Mouse (Mus musculus) limb, embryonic 12.5 days (tissue): Measurements from ENCODE around the gene Npc1l1. TPM values are rescaled to one million over a fixed set of nuclear protein-coding genes. Genes with fewer than 3 reads are reported as not detected.

Source experiments
- ATAC-seq: fragments of 200-750 bp; cut with Nextera tagmentation; 2 replicates; pipeline ENCODE4 v1.8.0; 2017; ENCODE audit warnings: low read depth, moderate TSS enrichment; ENCODE audit not compliant: insufficient number of reproducible peaks, insufficient read depth, low FRiP score, low TSS enrichment
- H3K27ac ChIP-seq: fragments of 300-500 bp; sonication (generic); 2 replicates; pipeline ENCODE4 v1.5.1; 2016; ENCODE audit warnings: mild to moderate bottlenecking, moderate library complexity
- H3K27me3 ChIP-seq: fragments of 300-500 bp; sonication (generic); 2 replicates; pipeline ENCODE4 v1.6.1; 2016; ENCODE audit warnings: mild to moderate bottlenecking, moderate library complexity
- H3K36me3 ChIP-seq: fragments of 300-500 bp; sonication (generic); 2 replicates; pipeline ENCODE4 v1.6.1; 2016; ENCODE audit warnings: mild to moderate bottlenecking, moderate library complexity
- H3K4me1 ChIP-seq: fragments of 300-500 bp; sonication (generic); replicated peaks from 2 replicates; pipeline ENCODE4 v1.6.1; 2016
- H3K4me2 ChIP-seq: fragments of 300-500 bp; sonication (generic); 2 replicates; pipeline ENCODE4 v1.6.1; 2016; ENCODE audit warnings: mild to moderate bottlenecking, moderate library complexity
- H3K4me3 ChIP-seq: fragments of 300-500 bp; sonication (generic); replicated peaks from 2 replicates; pipeline ENCODE4 v1.5.1; 2016; ENCODE audit warnings: mild to moderate bottlenecking
- H3K9ac ChIP-seq: fragments of 300-500 bp; sonication (generic); replicated peaks from 2 replicates; pipeline ENCODE4 v1.6.1; 2016; ENCODE audit warnings: mild to moderate bottlenecking, moderate library complexity
- H3K9me3 ChIP-seq: fragments of 300-500 bp; sonication (generic); 2 replicates; pipeline ENCODE4 v1.6.1; 2016; ENCODE audit warnings: mild to moderate bottlenecking, moderate library complexity
- WGBS: fragments of 180-500 bp; shearing (Covaris S2); methylation state at CpG from one replicate; pipeline ENCODE4 v1.1.7; 2016; 5-methylcytosine and 5-hydroxymethylcytosine counted together
- polyA plus RNA-seq: library from polyadenylated mRNA; unstranded; fragments of >200 nt; fragmentation: Nextera tagmentation; extraction: Ambion mirVana; gene quantifications from 2 replicates; pipeline ENCODE4 v1.2.1, GENCODE M21; 2016

The Npc1l1 gene
- polyA plus RNA-seq, 1 experiment from 2014 or later, result not detected

DNA sequence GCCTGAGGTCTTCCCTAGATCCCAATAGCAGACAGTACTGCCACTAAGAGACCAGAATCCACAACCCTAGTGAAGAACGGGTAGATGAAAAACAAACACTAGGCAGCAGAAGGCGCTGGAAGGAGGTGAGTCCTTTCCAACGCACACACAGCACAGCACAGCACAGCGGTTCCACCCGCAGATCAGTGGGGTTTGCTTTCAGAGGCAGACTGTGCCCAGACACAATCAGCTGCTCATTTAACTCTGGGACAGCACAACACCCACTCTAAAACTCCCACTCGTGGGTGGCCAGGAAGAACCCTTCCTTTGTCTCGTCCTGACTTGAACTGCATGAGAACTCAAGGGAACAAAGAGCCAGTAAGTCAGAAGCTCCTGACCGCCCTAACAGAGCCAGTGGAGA lies 50.7 kb downstream of the Npc1l1 start:
- Histone ChIP-seq H3K4me3 (no peak overlapping the region), H3K4me2 (no peak overlapping the region), H3K27ac (peak overlapping the region; percentile 3; the same call in 1 of the 2 replicates), H3K9me3 (no peaks in the 10 kb centered on the region), H3K27me3 (no peaks in the 10 kb centered on the region), H3K4me1 (peaks cover 13% of the 10 kb centered on the region), H3K36me3 (no peaks in the 10 kb centered on the region), H3K9ac (no peak overlapping the region)
- no peak for ATAC-seq
- 24% methylated on average over 8 of the region's 8 CpGs for WGBS

DNA sequence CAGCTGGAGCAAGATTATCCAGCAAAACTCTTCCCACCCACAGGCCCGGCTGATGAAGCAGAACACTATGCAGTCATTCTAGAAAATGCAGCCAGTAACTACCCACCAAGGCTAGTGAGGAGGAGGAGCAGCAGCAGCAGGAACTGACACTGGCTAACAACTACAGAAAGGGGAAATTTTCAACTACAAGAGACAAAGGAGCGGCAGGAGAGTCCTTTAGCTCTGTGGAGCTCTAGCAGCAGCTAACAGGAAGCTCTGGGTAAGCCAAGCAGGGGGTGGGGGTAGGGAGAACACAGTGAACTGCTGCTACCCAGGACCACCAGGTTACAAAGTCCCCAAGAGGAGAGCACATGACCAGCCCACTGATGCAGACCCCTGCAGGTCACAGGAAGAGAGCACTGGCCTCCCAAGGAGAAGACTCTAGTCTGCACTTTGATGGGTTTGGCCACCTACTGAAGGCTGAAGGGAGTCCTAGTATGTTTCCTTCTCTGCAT lies 51.2 kb downstream of the Npc1l1 start:
- Histone ChIP-seq H3K9me3 (no peaks in the 10 kb centered on the region), H3K9ac (0 out of 2 replicates have a peak overlapping the region, but pooled peaks have one; percentile 42), H3K27me3 (no peaks in the 10 kb centered on the region), H3K4me2 (no peak overlapping the region), H3K27ac (peak overlapping the region; percentile 3; the same call in 1 of the 2 replicates), H3K4me1 (peaks cover 10% of the 10 kb centered on the region), H3K36me3 (no peaks in the 10 kb centered on the region), H3K4me3 (no peak overlapping the region)
- WGBS, result 22% methylated on average over 2 of the region's 2 CpGs
- ATAC-seq, result no peak

DNA sequence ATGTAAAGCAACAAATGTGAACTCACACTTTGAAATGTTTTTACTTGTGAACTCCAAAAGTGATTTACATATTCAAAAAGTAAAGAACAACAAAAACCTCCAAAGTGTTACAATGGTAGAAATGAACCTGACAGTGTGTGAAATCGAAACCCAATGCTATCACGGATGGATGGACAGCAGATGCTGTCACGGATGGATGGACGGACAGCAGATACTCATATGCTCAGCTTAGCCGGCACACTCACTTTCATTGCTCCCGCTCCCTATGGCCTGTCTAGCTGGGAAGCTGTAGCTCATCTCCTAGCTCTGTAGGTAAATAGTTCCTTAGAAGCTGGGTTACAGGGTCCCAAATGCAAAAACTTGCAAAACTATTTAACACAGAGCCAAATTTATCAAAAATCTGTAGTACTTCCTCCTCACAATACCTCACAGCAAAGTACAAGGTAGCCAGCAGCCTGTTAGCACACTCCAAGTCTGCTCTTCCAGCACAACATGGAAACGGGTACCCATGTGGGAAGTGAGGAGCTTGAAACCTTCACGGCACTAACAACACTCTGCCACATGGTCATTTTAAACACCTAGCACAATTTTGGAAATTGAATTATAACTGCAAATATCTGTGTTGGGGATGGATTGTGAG lies 52.0 kb downstream of the Npc1l1 start:
- Histone ChIP-seq H3K4me2 (no peak overlapping the region), H3K4me1 (peaks cover 10% of the 10 kb centered on the region), H3K9me3 (no peaks in the 10 kb centered on the region), H3K4me3 (no peak overlapping the region), H3K27me3 (no peaks in the 10 kb centered on the region), H3K27ac (peak overlapping the region; percentile 3; the same call in 1 of the 2 replicates), H3K9ac (no peak overlapping the region), H3K36me3 (no peaks in the 10 kb centered on the region)
- WGBS, result 76% methylated on average over 8 of the region's 8 CpGs
- no peak for ATAC-seq

DNA sequence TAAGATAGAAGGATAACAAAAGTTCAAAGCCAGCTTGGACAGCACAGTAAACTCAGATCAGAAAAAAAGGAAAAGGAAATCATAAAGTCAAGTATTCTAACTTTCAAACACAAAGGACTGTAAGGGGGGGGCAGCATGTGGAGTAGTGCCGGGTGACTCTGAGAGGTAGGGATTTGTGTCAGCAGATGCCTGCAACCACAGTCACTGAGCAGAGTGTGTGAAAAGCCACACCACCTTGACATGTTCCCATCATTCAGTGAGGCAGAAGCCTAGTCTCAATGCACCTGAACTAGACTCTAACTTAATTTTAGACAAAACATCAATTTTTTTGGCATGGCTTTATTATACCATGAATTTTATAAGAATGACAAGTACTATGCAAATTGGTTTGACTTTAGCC lies 54.4 kb downstream of the Npc1l1 start:
- Histone ChIP-seq H3K27ac (no peak overlapping the region), H3K9ac (no peak overlapping the region), H3K27me3 (no peaks in the 10 kb centered on the region), H3K4me3 (no peak overlapping the region), H3K4me2 (no peak overlapping the region), H3K36me3 (no peaks in the 10 kb centered on the region), H3K4me1 (peaks cover 10% of the 10 kb centered on the region), H3K9me3 (no peaks in the 10 kb centered on the region)
- WGBS, result 68% methylated on average over 1 of the region's 1 CpGs
- ATAC-seq, result no peak

DNA sequence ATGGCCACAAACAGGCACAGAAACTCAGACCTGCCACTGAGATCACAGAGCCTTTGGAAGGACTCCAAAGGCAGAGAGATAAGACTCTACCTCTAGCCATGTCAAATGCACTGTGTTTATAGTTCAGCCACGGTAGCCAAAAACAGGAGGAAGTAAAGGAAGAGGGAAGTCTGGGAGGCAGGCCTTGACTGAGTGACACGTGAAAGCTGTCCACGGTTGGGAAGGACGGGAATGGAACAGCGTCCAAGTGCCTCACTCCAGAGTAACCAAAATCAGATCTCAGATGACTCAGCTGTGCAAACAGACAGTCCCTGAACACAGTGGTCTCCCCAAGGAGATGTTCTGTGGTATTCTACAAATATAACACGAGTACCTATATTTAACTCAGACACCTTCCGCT lies 55.2 kb downstream of the Npc1l1 start:
- Histone ChIP-seq H3K4me2 (no peak overlapping the region), H3K4me1 (peaks cover 10% of the 10 kb centered on the region), H3K4me3 (no peak overlapping the region), H3K9me3 (no peaks in the 10 kb centered on the region), H3K27me3 (no peaks in the 10 kb centered on the region), H3K27ac (no peak overlapping the region), H3K9ac (no peak overlapping the region), H3K36me3 (no peaks in the 10 kb centered on the region)
- WGBS, result 84% methylated on average over 7 of the region's 7 CpGs
- no peak for ATAC-seq

DNA sequence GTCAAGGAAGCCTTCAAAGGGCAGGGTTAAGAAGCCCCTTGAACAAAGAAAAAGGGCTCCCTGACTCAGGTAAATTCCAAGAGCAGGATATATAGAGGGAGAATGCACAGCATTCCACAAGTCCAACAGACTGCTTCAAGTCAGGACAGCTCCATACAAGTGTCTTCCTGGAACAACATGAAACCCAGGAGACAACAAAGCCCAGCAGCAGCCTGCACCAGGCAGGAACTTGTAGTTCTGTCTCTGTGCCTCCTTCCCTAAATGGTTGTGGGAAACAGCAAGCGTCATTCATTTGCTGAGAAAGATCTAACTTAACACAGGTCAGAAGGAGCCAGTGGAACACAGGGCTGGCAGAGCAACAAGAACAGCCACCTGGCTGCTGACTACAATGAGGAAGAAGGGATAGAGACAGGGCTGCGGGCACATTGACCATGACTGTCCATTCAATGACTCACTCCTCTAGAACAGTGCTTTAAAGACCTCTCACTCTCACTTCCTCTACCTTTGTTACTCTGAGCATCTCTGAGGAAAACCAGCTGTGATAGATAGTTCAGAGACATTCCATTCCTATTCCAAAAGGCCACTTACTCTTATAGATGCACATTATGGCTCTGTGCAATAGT lies 60.8 kb downstream of the Npc1l1 start:
- no peak for ATAC-seq
- Histone ChIP-seq H3K27me3 (no peaks in the 10 kb centered on the region), H3K4me1 (no peaks in the 10 kb centered on the region), H3K36me3 (peaks cover 2% of the 10 kb centered on the region; the same call in 1 of the 2 replicates), H3K27ac (no peak overlapping the region), H3K4me2 (no peak overlapping the region), H3K4me3 (no peak overlapping the region), H3K9ac (no peak overlapping the region), H3K9me3 (no peaks in the 10 kb centered on the region)
- WGBS, result 83% methylated on average over 2 of the region's 2 CpGs

DNA sequence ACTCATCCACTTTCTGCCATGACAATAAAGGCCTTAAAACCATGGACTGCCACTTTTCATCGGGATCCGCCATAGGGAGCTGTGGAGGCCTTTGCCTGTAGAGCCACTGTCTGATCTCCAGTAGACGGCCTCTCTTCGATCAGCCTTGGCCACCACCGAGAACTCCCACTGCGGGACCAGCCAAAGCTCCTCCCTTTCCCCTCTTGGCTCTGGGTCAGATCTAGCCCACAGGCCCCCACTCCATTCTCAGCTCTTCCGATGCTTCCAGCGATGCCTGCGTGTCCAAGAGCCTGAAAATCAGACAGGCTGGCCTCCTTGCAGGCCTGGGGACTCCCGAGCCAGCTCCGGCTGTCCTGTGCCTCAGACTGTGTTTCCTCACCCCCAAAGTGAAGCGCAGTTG lies 63.6 kb downstream of the Npc1l1 start:
- Histone ChIP-seq H3K36me3 (peaks cover 2% of the 10 kb centered on the region; the same call in 1 of the 2 replicates), H3K9ac (no peak overlapping the region), H3K4me2 (no peak overlapping the region), H3K27me3 (no peaks in the 10 kb centered on the region), H3K4me1 (no peaks in the 10 kb centered on the region), H3K9me3 (no peaks in the 10 kb centered on the region), H3K27ac (no peak overlapping the region), H3K4me3 (no peak overlapping the region)
- ATAC-seq, result no peak
- WGBS, result 94% methylated on average over 12 of the region's 12 CpGs

DNA sequence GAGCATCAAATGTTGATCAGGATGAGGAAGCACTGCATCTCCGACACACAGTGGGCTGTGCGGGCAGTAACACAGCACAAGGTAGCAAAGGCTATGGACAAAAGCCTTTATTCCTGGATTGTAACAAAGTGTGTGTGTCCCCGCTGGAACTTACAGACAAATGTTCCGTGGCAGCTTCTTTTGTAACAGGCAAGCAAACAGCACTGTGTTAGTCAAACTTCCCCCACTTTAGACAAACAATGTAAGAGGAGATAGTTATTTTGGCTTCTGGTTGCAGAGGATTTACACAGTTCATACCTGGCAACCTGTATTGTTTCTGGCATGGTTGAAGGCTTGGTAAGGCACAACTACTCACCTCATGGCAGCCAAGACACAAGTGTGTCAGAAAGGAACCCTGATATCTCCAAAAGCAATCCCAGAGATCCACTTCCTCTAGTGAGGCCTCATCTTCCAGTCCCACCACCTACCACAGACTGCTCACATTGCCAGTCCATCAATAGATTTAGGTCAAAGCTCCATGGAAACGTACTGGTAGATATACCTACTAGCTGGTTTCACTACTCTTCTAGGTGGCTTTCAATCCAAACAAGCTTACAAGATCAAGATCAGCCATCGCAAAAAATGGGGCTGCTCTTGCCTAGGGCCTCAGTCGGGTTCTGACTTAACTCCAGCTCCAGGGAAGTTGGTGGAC lies 64.4 kb downstream of the Npc1l1 start:
- WGBS, result 94% methylated on average over 7 of the region's 7 CpGs
- Histone ChIP-seq H3K4me3 (no peak overlapping the region), H3K36me3 (peaks cover 2% of the 10 kb centered on the region; the same call in 1 of the 2 replicates), H3K9ac (no peak overlapping the region), H3K4me2 (no peak overlapping the region), H3K27me3 (no peaks in the 10 kb centered on the region), H3K27ac (no peak overlapping the region), H3K4me1 (no peaks in the 10 kb centered on the region), H3K9me3 (no peaks in the 10 kb centered on the region)
- no peak for ATAC-seq

DNA sequence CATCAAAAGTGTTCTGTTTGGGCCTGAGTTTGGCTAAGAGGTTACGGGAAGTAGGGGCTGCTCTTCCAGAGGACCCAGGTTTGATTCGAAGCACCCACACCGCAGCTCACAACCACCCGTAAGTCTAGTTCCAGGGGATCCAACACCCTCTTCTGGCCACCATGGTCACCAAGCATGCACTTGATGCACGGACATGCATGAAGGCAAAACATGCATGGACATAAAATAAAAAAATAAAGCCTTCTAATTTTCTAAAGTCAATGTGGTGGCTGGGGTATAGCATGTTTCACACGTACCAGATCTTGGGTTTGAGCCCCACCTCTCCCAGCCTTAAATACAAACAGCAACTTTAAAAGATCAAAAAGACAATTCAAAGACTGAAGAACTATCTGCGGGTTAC lies 65.2 kb downstream of the Npc1l1 start:
- Histone ChIP-seq H3K36me3 (peaks cover 2% of the 10 kb centered on the region; the same call in 1 of the 2 replicates), H3K9me3 (no peaks in the 10 kb centered on the region), H3K4me2 (no peak overlapping the region), H3K27ac (no peak overlapping the region), H3K27me3 (no peaks in the 10 kb centered on the region), H3K9ac (no peak overlapping the region), H3K4me1 (no peaks in the 10 kb centered on the region), H3K4me3 (no peak overlapping the region)
- ATAC-seq, result no peak
- WGBS, result 95% methylated on average over 7 of the region's 7 CpGs

DNA sequence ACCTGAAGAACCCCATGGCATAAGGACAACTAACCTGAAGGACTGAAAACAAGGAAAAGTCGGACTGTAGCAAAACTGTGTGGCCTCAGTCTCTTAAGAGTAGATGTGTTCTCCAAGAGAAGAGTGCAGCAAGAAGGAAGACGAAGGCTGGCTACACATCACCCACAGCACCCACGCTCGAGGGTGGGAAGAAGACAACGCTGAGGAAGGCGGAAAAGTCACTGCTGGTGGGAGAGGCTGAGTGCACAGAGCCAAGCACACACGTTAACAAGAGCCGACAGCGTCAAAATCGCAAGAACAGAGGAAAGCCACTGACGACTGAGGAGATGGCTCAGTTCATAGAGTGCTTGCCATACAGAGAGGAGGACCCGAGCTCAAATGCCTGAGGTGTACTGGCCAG lies 66.2 kb downstream of the Npc1l1 start:
- Histone ChIP-seq H3K9ac (no peak overlapping the region), H3K27ac (no peak overlapping the region), H3K9me3 (no peaks in the 10 kb centered on the region), H3K4me2 (no peak overlapping the region), H3K27me3 (no peaks in the 10 kb centered on the region), H3K4me3 (no peak overlapping the region), H3K36me3 (peaks cover under 1% of the 10 kb centered on the region; the same call in 1 of the 2 replicates), H3K4me1 (no peaks in the 10 kb centered on the region)
- 91% methylated on average over 12 of the region's 12 CpGs for WGBS
- ATAC-seq, result no peak

DNA sequence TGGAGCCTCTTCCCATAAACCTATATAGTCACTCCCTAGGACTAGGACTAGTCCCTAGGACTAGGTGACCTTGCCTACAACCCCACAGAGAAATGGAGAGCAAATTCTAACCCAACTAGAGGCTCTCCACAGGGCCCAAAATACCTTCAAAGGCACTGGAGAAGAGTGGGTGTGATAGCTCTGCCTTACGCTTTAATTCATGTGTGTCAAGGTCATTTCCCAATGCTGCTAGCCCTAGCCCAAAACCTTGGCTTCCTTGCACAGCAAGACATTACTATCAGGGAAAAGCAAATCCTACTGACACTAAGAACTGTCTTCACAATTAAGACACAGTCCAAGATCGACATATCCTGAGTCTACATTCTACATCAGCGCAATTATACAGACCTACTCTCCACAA lies 66.9 kb downstream of the Npc1l1 start:
- no peaks in the 10 kb centered on the region for H3K4me1 ChIP-seq
- no peak overlapping the region for H3K4me3 ChIP-seq
- no peak overlapping the region for H3K9ac ChIP-seq
- H3K27ac ChIP-seq, result no peak overlapping the region
- no peaks in the 10 kb centered on the region for H3K9me3 ChIP-seq
- over 99% methylated on average over 3 of the region's 3 CpGs for WGBS
- H3K36me3 ChIP-seq, result no peaks in the 10 kb centered on the region
- ATAC-seq, result no peak
- H3K27me3 ChIP-seq, result no peaks in the 10 kb centered on the region
- no peak overlapping the region for H3K4me2 ChIP-seq
